Mouse (Mus musculus) C2C12 (cell line): ENCODE results near the gene Crybg3. TPM values are rescaled to one million over a fixed set of nuclear protein-coding genes. Genes with fewer than 3 reads are reported as not detected.

Source experiments
- H3K27me3 ChIP-seq: one replicate; pipeline ENCODE4 v1.6.1; 2011; ENCODE audit not compliant: control insufficient read depth, insufficient read depth, insufficient read length
- H3K36me3 ChIP-seq: one replicate; pipeline ENCODE4 v1.6.1; 2011; ENCODE audit not compliant: control insufficient read depth, insufficient read depth
- H3K4me3 ChIP-seq: one replicate; pipeline ENCODE4 v1.5.1; 2011; ENCODE audit warnings: mild to moderate bottlenecking, control low read depth; ENCODE audit not compliant: poor library complexity, insufficient read depth, severe bottlenecking
- H3K79me2 ChIP-seq: one replicate; pipeline ENCODE4 v1.6.1; 2011; ENCODE audit not compliant: control insufficient read depth, insufficient read depth
- H3K79me3 ChIP-seq: one replicate; pipeline ENCODE4 v1.6.1; 2011; ENCODE audit warnings: low read depth, control low read depth
- H3ac ChIP-seq: one replicate; pipeline ENCODE3; 2011; ENCODE audit warnings: low read depth; ENCODE audit not compliant: control insufficient read depth, insufficient read length
- CEBPB ChIP-seq: IDR thresholded peaks from one replicate; pipeline ENCODE4 v1.6.1; 2011; ENCODE audit warnings: low read depth, mild to moderate bottlenecking, control low read depth, moderate library complexity
- CTCF ChIP-seq: IDR thresholded peaks from one replicate; pipeline ENCODE4 v1.5.1; 2011; ENCODE audit not compliant: control insufficient read depth, insufficient read depth, insufficient read length
- FOSL1 ChIP-seq: IDR thresholded peaks from one replicate; pipeline ENCODE4 v1.8.0; 2011; ENCODE audit warnings: mild to moderate bottlenecking, low read length; ENCODE audit not compliant: poor library complexity, insufficient read depth, severe bottlenecking
- MAX ChIP-seq: IDR thresholded peaks from one replicate; pipeline ENCODE4 v1.6.1; 2011; ENCODE audit warnings: mild to moderate bottlenecking, control low read depth
- MYOD1 ChIP-seq: IDR thresholded peaks from one replicate; pipeline ENCODE4 v1.6.1; 2011; ENCODE audit warnings: low read depth; ENCODE audit not compliant: control insufficient read depth, insufficient read length
- MYOG ChIP-seq: IDR thresholded peaks from one replicate; pipeline ENCODE4 v1.6.1; 2011; ENCODE audit not compliant: control insufficient read depth, insufficient read length; ENCODE audit errors: extremely low read depth
- USF1 ChIP-seq: IDR thresholded peaks from one replicate; pipeline ENCODE4 v1.6.1; 2011; ENCODE audit warnings: low read depth, mild to moderate bottlenecking, control low read depth, moderate library complexity
- polyA plus RNA-seq: library from polyadenylated mRNA; unstranded; fragments of >200 nt; fragmentation: generic; extraction: Trizol; gene quantifications from one replicate; pipeline ENCODE4 v1.2.1, GENCODE M21; 2012; ENCODE audit warnings: missing spikeins

Gene Crybg3
- polyA plus RNA-seq, 1 experiment, result 2.4 TPM

DNA sequence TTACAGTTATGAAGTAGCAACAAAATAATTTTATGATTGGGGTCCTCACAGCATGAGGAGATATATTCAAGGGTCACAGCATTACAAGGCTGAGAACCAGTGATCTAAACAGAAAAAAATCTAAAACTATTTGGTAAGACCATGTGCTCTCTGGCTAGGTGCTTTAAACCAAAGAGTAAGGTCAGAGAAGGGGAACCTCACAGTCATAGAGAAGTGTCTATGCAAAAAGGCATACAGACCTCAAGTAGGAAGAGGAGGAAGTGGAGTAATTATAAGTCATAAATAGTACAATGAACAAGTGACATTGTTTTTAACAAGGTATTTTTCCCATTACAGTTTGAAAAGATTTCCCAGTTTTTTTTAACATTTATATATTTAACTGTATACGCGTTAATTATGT, 20.8 kb upstream of the Crybg3 start:
- H3K79me2 ChIP-seq, result no peaks in the 10 kb centered on the region
- no peak overlapping the region for H3ac ChIP-seq
- TF ChIP-seq FOSL1, result no peak
- TF ChIP-seq CTCF, result no peak
- no peak for TF ChIP-seq USF1
- TF ChIP-seq MAX, result no peak
- no peak for TF ChIP-seq MYOG
- no peak for TF ChIP-seq CEBPB
- no peak for TF ChIP-seq MYOD1
- H3K79me3 ChIP-seq, result no peaks in the 10 kb centered on the region
- no peaks in the 10 kb centered on the region for H3K27me3 ChIP-seq
- no peak overlapping the region for H3K4me3 ChIP-seq
- no peaks in the 10 kb centered on the region for H3K36me3 ChIP-seq

DNA sequence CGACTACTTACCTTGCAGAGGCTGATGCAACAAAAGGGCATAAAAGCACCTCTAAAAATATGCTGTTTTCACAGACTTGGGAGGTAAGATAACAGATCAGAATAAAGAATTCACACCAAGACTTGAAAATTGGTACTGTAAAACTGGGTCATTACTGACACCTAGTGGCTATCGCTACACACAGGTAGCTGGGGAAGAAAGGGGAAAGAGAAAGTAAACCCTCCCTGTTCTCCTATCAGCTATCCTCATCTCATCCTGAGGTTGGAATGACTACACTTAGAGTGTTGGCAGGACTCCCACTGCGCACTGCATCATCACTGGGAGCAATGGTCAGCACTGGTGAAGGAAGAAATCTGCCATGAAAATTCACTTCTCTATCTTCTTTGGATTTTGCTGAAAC, 16.4 kb upstream of the Crybg3 start:
- H3K4me3 ChIP-seq, result no peak overlapping the region
- TF ChIP-seq FOSL1 (no peak), MYOD1 (no peak), CTCF (no peak), CEBPB (no peak), MYOG (no peak), MAX (no peak), USF1 (no peak)
- H3ac ChIP-seq, result no peak overlapping the region
- H3K36me3 ChIP-seq, result no peaks in the 10 kb centered on the region
- H3K79me2 ChIP-seq, result no peaks in the 10 kb centered on the region
- no peaks in the 10 kb centered on the region for H3K79me3 ChIP-seq
- H3K27me3 ChIP-seq, result no peaks in the 10 kb centered on the region

DNA sequence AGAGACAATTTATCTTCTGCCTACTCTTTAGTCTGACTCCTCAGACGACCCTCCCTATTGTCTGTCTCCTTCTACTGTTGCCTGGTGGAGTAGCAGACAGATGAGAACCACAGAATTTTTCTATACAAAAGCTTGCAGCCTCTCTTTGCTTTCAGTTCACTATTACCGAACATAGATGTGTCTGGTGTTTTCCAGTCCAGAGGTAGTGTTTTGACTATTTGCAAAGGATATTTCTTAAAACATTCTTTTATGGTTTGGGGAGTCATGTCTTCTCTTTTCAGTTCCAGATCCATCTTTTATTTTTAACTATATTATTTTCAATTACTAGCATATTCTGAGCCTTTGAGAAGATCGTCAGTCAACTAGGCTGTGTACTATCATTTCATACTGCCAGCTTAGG, 14.9 kb upstream of the Crybg3 start:
- Histone ChIP-seq H3ac (no peak overlapping the region), H3K36me3 (no peaks in the 10 kb centered on the region), H3K4me3 (no peak overlapping the region), H3K27me3 (no peaks in the 10 kb centered on the region), H3K79me3 (no peaks in the 10 kb centered on the region), H3K79me2 (no peaks in the 10 kb centered on the region)
- TF ChIP-seq CEBPB, result no peak
- no peak for TF ChIP-seq USF1
- no peak for TF ChIP-seq MYOG
- no peak for TF ChIP-seq CTCF
- no peak for TF ChIP-seq FOSL1
- no peak for TF ChIP-seq MAX
- TF ChIP-seq MYOD1, result no peak

DNA sequence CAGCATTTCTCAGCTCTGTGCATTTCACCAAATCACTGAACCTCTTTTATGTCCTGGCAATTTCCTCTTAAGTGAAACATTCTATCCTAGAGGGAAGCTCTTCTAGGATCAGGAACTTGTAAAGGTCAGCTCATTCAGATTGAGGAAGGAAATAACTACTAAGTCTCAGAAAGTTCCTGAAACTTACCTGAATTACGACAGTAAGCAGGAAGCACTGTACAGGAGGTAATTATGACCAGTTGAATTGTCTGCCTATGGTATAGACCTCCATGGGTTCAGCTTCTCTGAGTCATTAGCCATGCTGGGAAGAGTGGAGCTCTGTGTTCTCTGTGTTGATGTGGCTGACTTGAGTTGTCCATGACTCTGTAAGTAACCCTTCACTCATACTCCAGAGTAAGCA, 10.0 kb upstream of the Crybg3 start:
- H3K27me3 ChIP-seq, result no peaks in the 10 kb centered on the region
- H3K4me3 ChIP-seq, result no peak overlapping the region
- H3K79me3 ChIP-seq, result no peaks in the 10 kb centered on the region
- TF ChIP-seq MYOD1, result no peak
- TF ChIP-seq MAX, result no peak
- TF ChIP-seq FOSL1, result no peak
- TF ChIP-seq CEBPB, result no peak
- no peak for TF ChIP-seq MYOG
- TF ChIP-seq CTCF, result no peak
- no peak for TF ChIP-seq USF1
- H3K36me3 ChIP-seq, result no peaks in the 10 kb centered on the region
- no peak overlapping the region for H3ac ChIP-seq
- H3K79me2 ChIP-seq, result no peaks in the 10 kb centered on the region

DNA sequence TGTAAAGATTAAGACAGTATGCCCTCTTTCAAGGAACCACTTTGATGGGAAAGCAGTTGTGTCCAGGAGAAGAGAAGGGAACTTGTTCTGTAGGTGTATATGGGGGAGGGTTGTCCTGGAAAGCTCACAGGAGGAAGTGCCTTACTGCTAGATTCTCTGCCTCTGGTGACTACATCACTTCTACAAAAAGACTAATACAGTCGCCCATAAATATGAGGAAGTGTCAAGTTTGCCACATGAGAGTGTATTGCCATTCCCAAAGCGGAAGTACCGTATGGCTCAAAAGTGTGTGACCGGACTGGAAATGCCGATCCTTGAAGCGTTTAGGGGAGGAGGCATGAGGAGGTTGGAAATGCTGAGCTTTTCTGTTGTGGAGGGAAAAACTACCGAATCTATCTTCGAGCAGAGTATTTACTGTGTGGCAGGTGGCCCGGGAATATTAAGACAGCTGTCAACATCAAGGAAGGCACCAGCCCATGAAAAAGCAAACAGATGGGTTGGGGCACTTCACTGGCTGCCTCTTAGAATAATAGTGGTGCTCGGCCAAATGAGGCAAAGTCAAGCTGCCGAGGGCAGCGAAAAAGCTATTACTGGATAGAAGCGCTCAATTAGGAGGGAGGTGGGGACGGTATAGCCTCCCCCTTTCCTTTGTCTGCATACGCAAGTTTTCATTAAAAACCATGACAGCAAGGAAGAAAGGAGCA, 3.5 kb upstream of the Crybg3 start:
- no peaks in the 10 kb centered on the region for H3K79me2 ChIP-seq
- no peaks in the 10 kb centered on the region for H3K27me3 ChIP-seq
- TF ChIP-seq FOSL1 (no peak), MYOD1 (no peak), USF1 (no peak), MAX (no peak), CEBPB (no peak)
- H3ac ChIP-seq, result no peak overlapping the region
- no peaks in the 10 kb centered on the region for H3K36me3 ChIP-seq
- no peak overlapping the region for H3K4me3 ChIP-seq
- no peaks in the 10 kb centered on the region for H3K79me3 ChIP-seq

DNA sequence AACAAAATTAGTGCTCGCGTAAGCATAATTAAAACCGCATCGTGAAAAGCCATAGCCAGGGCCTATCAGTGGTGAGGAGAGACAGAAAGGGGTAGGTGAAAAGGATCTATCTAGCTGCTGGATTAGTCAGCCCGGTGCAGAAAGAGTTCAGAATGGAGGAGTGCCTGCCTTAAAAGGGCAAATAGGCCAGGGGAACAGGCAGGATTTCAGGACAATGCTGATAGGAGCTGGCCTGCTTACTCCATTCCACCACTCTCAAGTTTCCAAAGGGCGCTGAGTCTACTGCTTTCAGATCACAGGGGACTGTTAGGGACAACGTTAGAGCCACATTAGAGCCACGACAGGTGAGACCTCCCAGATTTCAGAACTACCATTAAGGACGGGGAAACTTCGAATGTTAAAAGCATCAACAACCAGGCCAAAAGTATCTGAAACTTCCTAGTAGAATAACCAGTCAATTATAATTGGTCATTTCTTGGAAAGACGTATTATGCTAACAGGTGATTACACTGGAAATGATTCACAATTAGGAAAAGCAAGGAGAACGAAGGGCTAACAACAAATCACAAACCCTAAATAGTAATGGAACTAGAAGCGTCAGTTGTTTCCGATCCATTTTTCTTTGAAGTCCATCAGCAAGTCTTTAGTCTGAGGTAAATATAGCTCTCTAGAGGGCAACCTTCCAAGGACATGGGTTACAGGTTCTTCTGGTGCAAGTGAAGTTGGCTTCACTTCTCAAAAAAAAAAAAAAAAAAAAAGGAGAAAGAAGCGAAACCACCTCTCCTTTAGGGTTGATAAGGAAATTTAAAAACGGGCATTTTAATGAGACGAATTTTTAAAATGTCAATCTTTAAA, 1.1 kb downstream of the Crybg3 start:
- TF ChIP-seq USF1 (no peak), MAX (no peak), MYOD1 (no peak), FOSL1 (no peak), MYOG (no peak), CEBPB (no peak)
- Histone ChIP-seq H3K79me2 (no peaks in the 10 kb centered on the region), H3K79me3 (peaks cover 8% of the 10 kb centered on the region), H3K27me3 (no peaks in the 10 kb centered on the region), H3K36me3 (no peaks in the 10 kb centered on the region), H3K4me3 (peak overlapping the region; percentile 56), H3ac (peak overlapping the region; percentile 19)
